Mouse (Mus musculus): ENCODE results near the gene Gm9780. TPM values are rescaled to one million over a fixed set of nuclear protein-coding genes. Genes with fewer than 3 reads are reported as not detected.
"Not testable (repeated sequence)": the region's sequence is repeated elsewhere in the genome, so short reads cannot be mapped to it uniquely, and the experiment has no call there.

Gm9780 gene
- polyA plus RNA-seq (2012; ENCODE audit: insufficient read depth, insufficient read length, missing spikeins) = 12.8 and 46.7 TPM in 2 replicates

DNA sequence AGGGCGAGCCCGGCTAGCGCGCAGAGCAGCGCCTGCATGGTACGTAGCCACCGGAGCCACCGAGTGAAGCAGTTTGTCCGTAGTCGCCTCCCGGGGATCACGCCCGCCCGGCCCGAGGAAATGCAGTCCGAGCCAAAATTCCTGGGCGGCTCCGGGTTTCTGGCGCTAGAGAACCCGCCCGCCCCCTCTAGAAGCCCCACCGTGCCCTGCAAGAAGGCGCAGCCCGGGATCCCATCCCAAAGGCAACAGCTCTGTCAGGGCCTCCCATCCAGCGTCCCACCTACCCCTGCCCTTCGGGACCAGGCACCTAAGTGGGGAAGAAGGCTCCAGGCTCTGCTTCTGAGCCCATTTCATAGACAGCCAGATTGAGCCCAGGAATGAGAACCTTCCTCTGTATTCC, at the start of gene Gm9780:
Gene Gm9780 (minus strand): TSS at position 101 of the 400 bp plus-strand sequence.
- H3K4me3 ChIP-seq (ENCODE audit: insufficient read depth, low read depth, low read length); H3K4me1 ChIP-seq (ENCODE audit: control insufficient read depth, insufficient read depth, insufficient read length, low read length); H3K27ac ChIP-seq (replicated peaks; ENCODE audit: low read depth, low read length): not testable (repeated sequence)

DNA sequence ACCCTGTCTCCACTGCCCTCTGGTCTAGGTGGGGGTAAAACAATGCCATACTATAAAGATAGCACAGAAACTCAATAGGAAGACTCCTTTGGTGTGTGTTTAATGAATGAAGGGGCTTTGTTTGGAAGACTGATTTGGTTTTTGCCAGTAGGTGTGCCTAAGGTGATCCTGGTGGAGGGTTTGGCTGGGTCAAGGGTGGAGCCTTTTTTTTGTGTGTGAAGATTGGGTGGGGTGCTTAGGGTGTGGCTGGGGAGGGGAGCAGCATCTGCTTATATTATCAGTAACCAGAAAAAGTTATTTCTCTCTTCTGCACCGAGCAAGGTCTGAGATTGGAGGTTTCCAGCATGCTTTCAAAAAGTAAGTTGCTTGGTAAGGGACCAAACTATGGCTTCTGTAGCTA, 39.5 kb upstream of the Gm9780 start, which contains the start of gene Cphx3:
Gene Cphx3 (plus strand): TSS at position 301 of the 400 bp plus-strand sequence.
- not testable (repeated sequence) for H3K27ac ChIP-seq (replicated peaks; ENCODE audit: low read depth, low read length)

GRCm38 (mm10) chr14:26081216-26081615, 38.7 kb upstream of the Gm9780 start, which contains the start of gene Cphx2:
Gene Cphx2, plus strand, starts transcription at chr14:26081516.
- not testable (repeated sequence) for H3K4me1 ChIP-seq (ENCODE audit: control insufficient read depth, insufficient read depth, insufficient read length, low read length); H3K4me3 ChIP-seq (ENCODE audit: insufficient read depth, low read depth, low read length); H3K27ac ChIP-seq (replicated peaks; ENCODE audit: low read depth, low read length)

More for the DNA sequence above, 39.5 kb upstream of the Gm9780 start, which contains the start of gene Cphx3:
- not testable (repeated sequence) for H3K4me1 ChIP-seq (ENCODE audit: control insufficient read depth, insufficient read depth, insufficient read length, low read length); H3K4me3 ChIP-seq (ENCODE audit: insufficient read depth, low read depth, low read length)

- not testable (repeated sequence) for H3K4me1 ChIP-seq (ENCODE audit: control insufficient read depth, insufficient read depth, insufficient read length, low read length); H3K27ac ChIP-seq (replicated peaks; ENCODE audit: low read depth, low read length); H3K4me3 ChIP-seq (ENCODE audit: insufficient read depth, low read depth, low read length)
Measured at GRCm38 (mm10) chr14:26076620-26077390, 34.3 kb upstream of the Gm9780 start.

- H3K4me3 ChIP-seq (ENCODE audit: insufficient read depth, low read depth, low read length); H3K4me1 ChIP-seq (ENCODE audit: control insufficient read depth, insufficient read depth, insufficient read length, low read length); H3K27ac ChIP-seq (replicated peaks; ENCODE audit: low read depth, low read length): not testable (repeated sequence)
Measured at GRCm38 (mm10) chr14:26067325-26067633, 24.8 kb upstream of the Gm9780 start, which contains the start of gene Tmem254c. Gene Tmem254c, minus strand, starts transcription at chr14:26067355.

GRCm38 (mm10) chr14:26066574-26067324, 24.2 kb upstream of the Gm9780 start:
- not testable (repeated sequence) for H3K27ac ChIP-seq (replicated peaks; ENCODE audit: low read depth, low read length); H3K4me1 ChIP-seq (ENCODE audit: control insufficient read depth, insufficient read depth, insufficient read length, low read length); H3K4me3 ChIP-seq (ENCODE audit: insufficient read depth, low read depth, low read length)

DNA sequence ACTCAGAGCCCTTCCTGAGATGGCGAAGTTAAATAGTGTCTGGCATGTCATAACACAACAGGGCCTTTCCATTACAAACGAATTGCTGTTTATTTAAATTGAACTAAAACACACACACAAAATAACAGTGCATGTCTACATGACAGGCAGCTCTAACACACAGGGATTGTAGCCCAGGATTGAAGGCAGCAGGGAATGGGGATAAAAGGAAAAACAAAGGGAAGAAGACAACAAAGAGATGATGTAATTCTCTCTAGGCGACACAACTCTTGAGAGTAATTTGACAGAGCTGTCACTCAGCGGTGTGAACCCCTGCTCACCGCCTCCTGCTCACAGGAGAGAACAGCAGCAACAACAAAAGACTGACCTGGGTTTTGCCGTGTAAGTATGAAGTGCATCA, 16.9 kb upstream of the Gm9780 start:
- not testable (repeated sequence) for H3K27ac ChIP-seq (replicated peaks; ENCODE audit: low read depth, low read length); H3K4me1 ChIP-seq (ENCODE audit: control insufficient read depth, insufficient read depth, insufficient read length, low read length); H3K4me3 ChIP-seq (ENCODE audit: insufficient read depth, low read depth, low read length)

GRCm38 (mm10) chr14:26058184-26058583, 15.7 kb upstream of the Gm9780 start:
- H3K4me3 ChIP-seq (ENCODE audit: insufficient read depth, low read depth, low read length); H3K27ac ChIP-seq (replicated peaks; ENCODE audit: low read depth, low read length): not testable (repeated sequence)

DNA sequence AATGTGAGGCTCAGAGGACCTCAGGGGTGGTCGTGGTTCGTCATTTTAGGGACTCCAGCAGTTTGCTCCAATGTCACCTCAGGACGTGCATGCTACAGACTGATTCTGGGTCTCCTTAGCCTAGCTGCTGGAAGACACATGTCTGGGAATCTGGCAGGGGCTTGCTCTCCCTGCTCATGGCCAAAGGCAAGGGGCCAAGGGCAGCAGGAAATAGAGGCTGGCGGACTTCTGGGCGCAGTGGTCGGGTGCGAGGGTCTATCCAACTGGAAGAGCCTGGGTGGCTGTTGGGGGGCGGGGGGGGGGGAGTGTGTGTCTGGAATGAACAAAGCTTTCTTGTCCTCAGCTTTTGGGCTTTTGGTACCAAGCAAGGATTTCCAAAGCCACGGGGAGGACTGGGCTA, 6.3 kb upstream of the Gm9780 start:
- H3K27ac ChIP-seq (replicated peaks; ENCODE audit: low read depth, low read length); H3K4me1 ChIP-seq (ENCODE audit: control insufficient read depth, insufficient read depth, insufficient read length, low read length); H3K4me3 ChIP-seq (ENCODE audit: insufficient read depth, low read depth, low read length): not testable (repeated sequence)

More at GRCm38 (mm10) chr14:26058184-26058583, 15.7 kb upstream of the Gm9780 start:
- H3K4me1 ChIP-seq (ENCODE audit: control insufficient read depth, insufficient read depth, insufficient read length, low read length) = not testable (repeated sequence)

GRCm38 (mm10) chr14:26047026-26047425, 4.5 kb upstream of the Gm9780 start:
- not testable (repeated sequence) for H3K27ac ChIP-seq (replicated peaks; ENCODE audit: low read depth, low read length); H3K4me1 ChIP-seq (ENCODE audit: control insufficient read depth, insufficient read depth, insufficient read length, low read length); H3K4me3 ChIP-seq (ENCODE audit: insufficient read depth, low read depth, low read length)

DNA sequence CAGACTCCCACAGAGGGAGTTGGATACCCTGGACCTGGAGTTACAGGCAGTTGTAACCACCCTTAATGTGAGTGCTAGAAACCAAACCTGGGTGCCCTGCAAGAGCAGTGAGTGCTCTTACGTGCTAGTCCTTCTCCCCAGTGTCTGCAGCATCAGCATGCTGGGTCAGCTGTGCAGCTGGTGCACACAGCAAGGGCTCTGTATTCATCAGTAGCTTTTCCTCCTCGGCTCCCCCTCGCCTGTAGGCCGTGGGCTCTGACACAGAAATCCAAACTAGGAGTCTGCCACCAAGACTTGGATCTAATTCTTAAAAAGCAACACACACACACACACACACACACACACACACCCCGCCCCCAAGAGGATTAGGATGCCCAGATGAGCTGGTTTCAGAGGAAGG, 2.5 kb upstream of the Gm9780 start:
- not testable (repeated sequence) for H3K4me3 ChIP-seq (ENCODE audit: insufficient read depth, low read depth, low read length); H3K4me1 ChIP-seq (ENCODE audit: control insufficient read depth, insufficient read depth, insufficient read length, low read length); H3K27ac ChIP-seq (replicated peaks; ENCODE audit: low read depth, low read length)

GRCm38 (mm10) chr14:26035439-26035838, 7.1 kb downstream of the Gm9780 start:
- not testable (repeated sequence) for H3K4me3 ChIP-seq (ENCODE audit: insufficient read depth, low read depth, low read length); H3K27ac ChIP-seq (replicated peaks; ENCODE audit: low read depth, low read length); H3K4me1 ChIP-seq (ENCODE audit: control insufficient read depth, insufficient read depth, insufficient read length, low read length)

DNA sequence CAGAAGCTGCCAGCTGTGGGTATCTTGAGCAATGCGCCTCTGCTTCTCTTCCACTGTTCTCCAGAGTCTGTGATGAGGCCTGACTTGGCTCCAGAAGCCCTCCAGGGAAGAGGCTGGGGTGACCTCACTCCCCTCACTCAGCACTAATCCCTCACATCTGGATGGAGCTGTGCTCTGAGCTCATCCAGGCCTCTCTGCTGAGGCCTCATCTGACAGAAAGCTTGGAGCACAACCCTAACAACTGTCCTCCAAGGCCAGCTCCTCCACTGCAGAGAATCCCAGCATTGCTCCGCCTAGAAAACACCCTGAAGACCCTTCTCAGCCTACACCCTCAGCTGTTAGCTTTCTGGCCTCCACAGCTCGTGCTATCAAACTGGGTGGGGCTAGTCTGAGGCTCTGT, 8.1 kb downstream of the Gm9780 start:
- not testable (repeated sequence) for H3K4me1 ChIP-seq (ENCODE audit: control insufficient read depth, insufficient read depth, insufficient read length, low read length); H3K27ac ChIP-seq (replicated peaks; ENCODE audit: low read depth, low read length); H3K4me3 ChIP-seq (ENCODE audit: insufficient read depth, low read depth, low read length)

DNA sequence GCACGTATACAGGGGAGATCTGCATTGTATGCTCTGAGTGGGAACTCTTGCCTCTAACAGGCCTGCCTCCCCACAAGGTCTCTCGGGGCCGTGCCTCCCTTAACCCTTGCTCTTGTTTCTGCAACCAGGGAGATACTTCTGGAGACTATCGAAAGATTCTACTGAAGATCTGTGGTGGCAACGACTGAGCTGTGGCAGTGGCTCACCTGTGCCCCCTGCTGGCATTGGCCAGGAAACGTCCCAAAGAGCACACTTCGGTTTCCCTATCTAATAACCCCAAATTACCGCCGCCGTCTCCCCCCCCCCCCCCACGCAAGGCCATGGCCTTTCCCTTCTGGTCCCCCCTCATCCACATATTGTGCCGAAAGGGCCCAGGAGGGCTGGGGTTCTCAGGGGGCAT, 16.9 kb downstream of the Gm9780 start:
- not testable (repeated sequence) for H3K27ac ChIP-seq (replicated peaks; ENCODE audit: low read depth, low read length); H3K4me1 ChIP-seq (ENCODE audit: control insufficient read depth, insufficient read depth, insufficient read length, low read length); H3K4me3 ChIP-seq (ENCODE audit: insufficient read depth, low read depth, low read length)

DNA sequence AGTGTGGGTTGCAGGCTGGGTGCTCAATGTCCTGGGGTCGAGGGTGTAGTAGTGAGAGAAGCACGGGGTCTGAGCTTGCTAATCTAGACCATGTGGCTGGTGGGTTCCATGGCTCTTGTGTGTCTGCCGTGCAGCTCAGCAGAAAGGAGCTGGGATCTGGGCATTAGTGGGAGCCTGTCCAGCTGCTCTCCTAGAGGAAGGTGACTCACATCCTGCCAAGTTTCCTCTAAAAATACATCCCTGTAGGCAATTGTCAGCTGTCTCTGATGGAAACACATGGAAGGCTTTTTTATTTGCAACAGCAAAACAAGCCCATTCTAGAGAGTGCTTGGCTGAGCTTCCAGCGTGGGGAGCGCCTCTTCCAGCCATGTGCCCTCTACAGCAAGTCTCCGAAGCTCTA, 19.7 kb downstream of the Gm9780 start:
- not testable (repeated sequence) for H3K27ac ChIP-seq (replicated peaks; ENCODE audit: low read depth, low read length); H3K4me1 ChIP-seq (ENCODE audit: control insufficient read depth, insufficient read depth, insufficient read length, low read length); H3K4me3 ChIP-seq (ENCODE audit: insufficient read depth, low read depth, low read length)

DNA sequence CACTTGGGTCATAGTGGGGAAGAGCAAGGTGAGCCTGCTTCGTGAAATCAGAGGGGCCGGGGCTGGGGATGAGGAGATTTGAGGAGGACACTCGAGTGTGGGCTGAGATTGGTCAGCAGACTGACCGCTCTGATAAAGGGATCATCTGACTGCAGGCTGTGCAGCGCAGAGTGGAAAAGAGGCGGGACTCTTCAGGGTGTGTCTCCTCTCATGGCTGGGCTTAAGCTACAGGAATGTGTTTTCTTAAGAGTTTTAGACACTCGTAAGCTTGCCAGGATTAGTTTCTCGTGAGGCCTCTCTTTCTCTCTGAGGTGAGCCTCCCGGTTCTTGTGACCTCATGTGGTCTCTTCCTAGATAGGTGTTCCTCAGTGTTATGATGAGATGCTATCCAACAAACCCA, 21.0 kb downstream of the Gm9780 start:
- H3K27ac ChIP-seq (replicated peaks; ENCODE audit: low read depth, low read length); H3K4me1 ChIP-seq (ENCODE audit: control insufficient read depth, insufficient read depth, insufficient read length, low read length); H3K4me3 ChIP-seq (ENCODE audit: insufficient read depth, low read depth, low read length): not testable (repeated sequence)
